Mouse (Mus musculus): ENCODE results near the gene Gtpbp1.

- TF ChIP-seq USF1 (IDR thresholded peaks at IDR 0.05; ENCODE audit: low read depth, low read length) (no peak), POLR2A (IDR thresholded peaks at IDR 0.05; ENCODE audit: low read depth, low read length) (no peak), NELFE (IDR thresholded peaks at IDR 0.05; ENCODE audit: low read depth, low read length) (no peak), ETS1 (conservative IDR thresholded peaks at IDR 0.05; ENCODE audit: low read depth, low read length) (peak; percentile 22; the same call in 1 of the 2 replicates), CHD2 (IDR thresholded peaks at IDR 0.05; ENCODE audit: low read length) (no peak)
These were observed 55.2 kb downstream of the Gtpbp1 start for GRCm38 (mm10) chr15:79745883-79746282.

Data from CH12.LX (cell line).